Mouse (Mus musculus): ENCODE results near the gene Cd69. TPM values are rescaled to one million over a fixed set of nuclear protein-coding genes. Genes with fewer than 3 reads are reported as not detected.

Cd69 gene
- polyA plus RNA-seq (2012; rRNA removed): 0.07 and 0.14 TPM in 2 replicates

GRCm38 (mm10) chr6:129275220-129275619, at the start of gene Cd69:
Cd69 (minus strand) TSS chr6:129275436.
- DNase-seq: no peak
- no peaks in the 10 kb centered on the region for H3K4me1 ChIP-seq (ENCODE audit: control insufficient read depth, insufficient read depth, low read length)
- no peaks in the 10 kb centered on the region for H3K27me3 ChIP-seq (ENCODE audit: control insufficient read depth, insufficient read depth, low read length)
- 60% methylated on average over 9 of the region's 9 CpGs for WGBS
- no peak within 1 kb of the TSS for H3K4me3 ChIP-seq (replicated peaks; ENCODE audit: insufficient read depth, low read depth, low read length)
- H3K27ac ChIP-seq (ENCODE audit: insufficient read depth, low read length): no peak within 1 kb of the TSS
- TF ChIP-seq CTCF (IDR thresholded peaks at IDR 0.05; ENCODE audit: borderline replicate concordance, insufficient read depth, low read depth, low read length) (no peak), POLR2A (IDR thresholded peaks at IDR 0.05; ENCODE audit: borderline replicate concordance, insufficient read depth, low read length) (no peak)

GRCm38 (mm10) chr6:129319331-129319730, 44.1 kb upstream of the Cd69 start:
- Histone ChIP-seq H3K27me3 (ENCODE audit: control insufficient read depth, insufficient read depth, low read length) (no peaks in the 10 kb centered on the region), H3K4me1 (ENCODE audit: control insufficient read depth, insufficient read depth, low read length) (no peaks in the 10 kb centered on the region), H3K4me3 (replicated peaks; ENCODE audit: insufficient read depth, low read depth, low read length) (no peak overlapping the region), H3K27ac (ENCODE audit: insufficient read depth, low read length) (no peak overlapping the region)
- TF ChIP-seq POLR2A (IDR thresholded peaks at IDR 0.05; ENCODE audit: borderline replicate concordance, insufficient read depth, low read length) (no peak), CTCF (IDR thresholded peaks at IDR 0.05; ENCODE audit: borderline replicate concordance, insufficient read depth, low read depth, low read length) (no peak)
- DNase-seq: no peak
- 85% methylated on average over 4 of the region's 4 CpGs for WGBS

- DNase-seq: no peak
- TF ChIP-seq CTCF (IDR thresholded peaks at IDR 0.05; ENCODE audit: borderline replicate concordance, insufficient read depth, low read depth, low read length): no peak
- 52% methylated on average over 1 of the region's 1 CpGs for WGBS
Observed at GRCm38 (mm10) chr6:129318395-129318794, 43.2 kb upstream of the Cd69 start.

GRCm38 (mm10) chr6:129316463-129316862, 41.2 kb upstream of the Cd69 start:
- no peak for TF ChIP-seq CTCF (IDR thresholded peaks at IDR 0.05; ENCODE audit: borderline replicate concordance, insufficient read depth, low read depth, low read length)
- TF ChIP-seq POLR2A (IDR thresholded peaks at IDR 0.05; ENCODE audit: borderline replicate concordance, insufficient read depth, low read length): no peak
- H3K4me1 ChIP-seq (ENCODE audit: control insufficient read depth, insufficient read depth, low read length): no peaks in the 10 kb centered on the region
- no peak overlapping the region for H3K4me3 ChIP-seq (replicated peaks; ENCODE audit: insufficient read depth, low read depth, low read length)
- WGBS: 77% methylated on average over 2 of the region's 2 CpGs
- no peaks in the 10 kb centered on the region for H3K27me3 ChIP-seq (ENCODE audit: control insufficient read depth, insufficient read depth, low read length)
- no peak for DNase-seq
- no peak overlapping the region for H3K27ac ChIP-seq (ENCODE audit: insufficient read depth, low read length)

More at GRCm38 (mm10) chr6:129318395-129318794, 43.2 kb upstream of the Cd69 start:
- no peaks in the 10 kb centered on the region for H3K27me3 ChIP-seq (ENCODE audit: control insufficient read depth, insufficient read depth, low read length)
- H3K4me3 ChIP-seq (replicated peaks; ENCODE audit: insufficient read depth, low read depth, low read length): no peak overlapping the region
- H3K27ac ChIP-seq (ENCODE audit: insufficient read depth, low read length): no peak overlapping the region
- no peaks in the 10 kb centered on the region for H3K4me1 ChIP-seq (ENCODE audit: control insufficient read depth, insufficient read depth, low read length)

GRCm38 (mm10) chr6:129315698-129316097, 40.5 kb upstream of the Cd69 start:
- no peak overlapping the region for H3K4me3 ChIP-seq (replicated peaks; ENCODE audit: insufficient read depth, low read depth, low read length)
- H3K4me1 ChIP-seq (ENCODE audit: control insufficient read depth, insufficient read depth, low read length): no peaks in the 10 kb centered on the region
- TF ChIP-seq CTCF (IDR thresholded peaks at IDR 0.05; ENCODE audit: borderline replicate concordance, insufficient read depth, low read depth, low read length) (no peak), POLR2A (IDR thresholded peaks at IDR 0.05; ENCODE audit: borderline replicate concordance, insufficient read depth, low read length) (no peak)
- no peak for DNase-seq
- 87% methylated on average over 1 of the region's 1 CpGs for WGBS
- no peaks in the 10 kb centered on the region for H3K27me3 ChIP-seq (ENCODE audit: control insufficient read depth, insufficient read depth, low read length)
- no peak overlapping the region for H3K27ac ChIP-seq (ENCODE audit: insufficient read depth, low read length)

GRCm38 (mm10) chr6:129314655-129315168, 39.5 kb upstream of the Cd69 start:
- DNase-seq: no peak
- Histone ChIP-seq H3K27ac (ENCODE audit: insufficient read depth, low read length) (no peak overlapping the region), H3K4me3 (replicated peaks; ENCODE audit: insufficient read depth, low read depth, low read length) (no peak overlapping the region), H3K27me3 (ENCODE audit: control insufficient read depth, insufficient read depth, low read length) (no peaks in the 10 kb centered on the region), H3K4me1 (ENCODE audit: control insufficient read depth, insufficient read depth, low read length) (no peaks in the 10 kb centered on the region)
- TF ChIP-seq CTCF (IDR thresholded peaks at IDR 0.05; ENCODE audit: borderline replicate concordance, insufficient read depth, low read depth, low read length): no peak
- TF ChIP-seq POLR2A (IDR thresholded peaks at IDR 0.05; ENCODE audit: borderline replicate concordance, insufficient read depth, low read length): no peak
- WGBS: 82% methylated on average over 3 of the region's 3 CpGs

GRCm38 (mm10) chr6:129312499-129312898, 37.3 kb upstream of the Cd69 start:
- Histone ChIP-seq H3K4me3 (replicated peaks; ENCODE audit: insufficient read depth, low read depth, low read length) (no peak overlapping the region), H3K27ac (ENCODE audit: insufficient read depth, low read length) (no peak overlapping the region), H3K27me3 (ENCODE audit: control insufficient read depth, insufficient read depth, low read length) (no peaks in the 10 kb centered on the region), H3K4me1 (ENCODE audit: control insufficient read depth, insufficient read depth, low read length) (no peaks in the 10 kb centered on the region)
- TF ChIP-seq CTCF (IDR thresholded peaks at IDR 0.05; ENCODE audit: borderline replicate concordance, insufficient read depth, low read depth, low read length) (no peak), POLR2A (IDR thresholded peaks at IDR 0.05; ENCODE audit: borderline replicate concordance, insufficient read depth, low read length) (no peak)
- 76% methylated on average over 3 of the region's 3 CpGs for WGBS
- no peak for DNase-seq

- H3K27ac ChIP-seq (ENCODE audit: insufficient read depth, low read length): no peak overlapping the region
- H3K4me3 ChIP-seq (replicated peaks; ENCODE audit: insufficient read depth, low read depth, low read length): no peak overlapping the region
- no peak for DNase-seq
- no peaks in the 10 kb centered on the region for H3K4me1 ChIP-seq (ENCODE audit: control insufficient read depth, insufficient read depth, low read length)
- H3K27me3 ChIP-seq (ENCODE audit: control insufficient read depth, insufficient read depth, low read length): no peaks in the 10 kb centered on the region
- TF ChIP-seq POLR2A (IDR thresholded peaks at IDR 0.05; ENCODE audit: borderline replicate concordance, insufficient read depth, low read length): no peak
- TF ChIP-seq CTCF (IDR thresholded peaks at IDR 0.05; ENCODE audit: borderline replicate concordance, insufficient read depth, low read depth, low read length): no peak
- 63% methylated on average over 1 of the region's 1 CpGs for WGBS
Observed at GRCm38 (mm10) chr6:129304180-129304579, 28.9 kb upstream of the Cd69 start.

Data from cerebellum, adult 2 months (tissue).